Mouse (Mus musculus) forebrain, postnatal 0 days (tissue): ENCODE results near the gene Eftud2. TPM values are rescaled to one million over a fixed set of nuclear protein-coding genes. Genes with fewer than 3 reads are reported as not detected.

Source experiments
- ATAC-seq: fragments of 200-750 bp; cut with Nextera tagmentation; 2 replicates; pipeline ENCODE4 v1.8.0; 2017; ENCODE audit warnings: mild to moderate bottlenecking, moderate library complexity
- DNase-seq: peaks from one replicate; pipeline ENCODE4 v3.0.0-alpha.2; 2015
- H3K27ac ChIP-seq: fragments of 300-500 bp; sonication (generic); 2 replicates; pipeline ENCODE4 v1.5.1; 2014; ENCODE audit warnings: low read depth, mild to moderate bottlenecking, antibody characterized with exemption, low read length, moderate library complexity, mixed read lengths
- H3K27me3 ChIP-seq: fragments of 300-500 bp; sonication (generic); 2 replicates; pipeline ENCODE4 v1.6.1; 2014; ENCODE audit warnings: mild to moderate bottlenecking, low read length, mixed read lengths; ENCODE audit not compliant: insufficient read depth
- H3K36me3 ChIP-seq: fragments of 300-500 bp; sonication (generic); 2 replicates; pipeline ENCODE4 v1.6.1; 2014; ENCODE audit warnings: mild to moderate bottlenecking, moderate library complexity; ENCODE audit not compliant: insufficient read depth
- H3K4me1 ChIP-seq: fragments of 300-500 bp; sonication (generic); 2 replicates; pipeline ENCODE4 v1.6.1; 2014; ENCODE audit warnings: antibody characterized with exemption; ENCODE audit not compliant: insufficient read depth
- H3K4me2 ChIP-seq: fragments of 300-500 bp; sonication (generic); 2 replicates; pipeline ENCODE4 v1.6.1; 2014; ENCODE audit warnings: low read depth, mild to moderate bottlenecking, moderate library complexity
- H3K4me3 ChIP-seq: fragments of 300-500 bp; sonication (generic); 2 replicates; pipeline ENCODE4 v1.5.1; 2014; ENCODE audit warnings: low read depth, low read length, mixed read lengths
- H3K9ac ChIP-seq: fragments of 300-500 bp; sonication (generic); 2 replicates; pipeline ENCODE4 v1.6.1; 2014; ENCODE audit warnings: mild to moderate bottlenecking
- H3K9me3 ChIP-seq: fragments of 300-500 bp; sonication (generic); 2 replicates; pipeline ENCODE4 v1.6.1; 2016; ENCODE audit warnings: low read length
- CTCF ChIP-seq: sonication (generic); IDR thresholded peaks from 2 replicates; pipeline ENCODE4 v1.5.1; 2016; ENCODE audit warnings: antibody characterized with exemption, control low read depth, low read depth
- WGBS: fragments of 180-500 bp; shearing (Covaris S2); extraction: QIAGEN DNeasy Blood & Tissue Kit; methylation state at CpG from one replicate; pipeline ENCODE4 v1.1.7; 2014; 5-methylcytosine and 5-hydroxymethylcytosine counted together
- polyA plus RNA-seq: library from polyadenylated mRNA; unstranded; fragments of >200 nt; fragmentation: Nextera tagmentation; extraction: Ambion mirVana; gene quantifications from 2 replicates; pipeline ENCODE4 v1.2.1, GENCODE M21; 2015
- total RNA-seq: library from RNA; depleted of rRNA; stranded (reverse); fragments of >200 nt; gene quantifications from 2 replicates; pipeline ENCODE4 v1.2.3, GENCODE M21; 2014

Eftud2 gene
- total and polyA plus RNA-seq, 2 experiments from 2014 or later, result 71.7 to 111 TPM

- H3K36me3 ChIP-seq, result no peaks in the 10 kb centered on the region
- WGBS, result 89% methylated on average over 4 of the region's 4 CpGs
- H3K9me3 ChIP-seq, result no peaks in the 10 kb centered on the region
- ATAC-seq, result no peak
- H3K4me3 ChIP-seq, result no peak overlapping the region
- H3K4me2 ChIP-seq, result no peak overlapping the region
- TF ChIP-seq CTCF, result no peak
- peaks cover 9% of the 10 kb centered on the region for H3K27me3 ChIP-seq
- H3K9ac ChIP-seq, result no peak overlapping the region
- no peak overlapping the region for H3K27ac ChIP-seq
- DNase-seq, result no peak
- no peaks in the 10 kb centered on the region for H3K4me1 ChIP-seq
These were observed 13.9 kb upstream of the Eftud2 start for GRCm38 (mm10) chr11:102894716-102895115.

- peak; percentile 82 for TF ChIP-seq CTCF
- Histone ChIP-seq H3K4me2 (peak overlapping the region; percentile 45), H3K27ac (no peak overlapping the region), H3K27me3 (peaks cover 9% of the 10 kb centered on the region), H3K36me3 (no peaks in the 10 kb centered on the region), H3K9me3 (no peaks in the 10 kb centered on the region), H3K4me3 (peak overlapping the region; percentile 24), H3K9ac (peak overlapping the region; percentile 18; the same call in 1 of the 2 replicates), H3K4me1 (peaks cover 5% of the 10 kb centered on the region; the same call in 1 of the 2 replicates)
- ATAC-seq (peak; percentile 50; the same call in 1 of the 2 replicates), DNase-seq (peak; percentile 59)
- WGBS, result 4% methylated on average over 43 of the region's 43 CpGs
These were observed 12.3 kb upstream of the Eftud2 start for GRCm38 (mm10) chr11:102893015-102893651.

- Histone ChIP-seq H3K4me1 (peaks cover 11% of the 10 kb centered on the region; the same call in 1 of the 2 replicates), H3K9me3 (no peaks in the 10 kb centered on the region), H3K9ac (no peak overlapping the region), H3K4me3 (no peak overlapping the region), H3K4me2 (no peak overlapping the region), H3K27ac (no peak overlapping the region), H3K27me3 (peaks cover 9% of the 10 kb centered on the region), H3K36me3 (no peaks in the 10 kb centered on the region)
- TF ChIP-seq CTCF, result no peak
- ATAC-seq (no peak), DNase-seq (no peak)
- WGBS, result 76% methylated on average over 5 of the region's 5 CpGs
These were observed 9.3 kb upstream of the Eftud2 start for GRCm38 (mm10) chr11:102890096-102890495.

- no peak overlapping the region for H3K9ac ChIP-seq
- 56% methylated on average over 3 of the region's 3 CpGs for WGBS
- DNase-seq (peak; percentile 74), ATAC-seq (peak; percentile 84)
- H3K27ac ChIP-seq, result peak overlapping the region; percentile 69
- H3K9me3 ChIP-seq, result no peaks in the 10 kb centered on the region
- no peak overlapping the region for H3K4me3 ChIP-seq
- H3K27me3 ChIP-seq, result peaks cover under 1% of the 10 kb centered on the region; the same call in 1 of the 2 replicates
- H3K36me3 ChIP-seq, result no peaks in the 10 kb centered on the region
- peaks cover 11% of the 10 kb centered on the region; the same call in 1 of the 2 replicates for H3K4me1 ChIP-seq
- H3K4me2 ChIP-seq, result peak overlapping the region; percentile 33; the same call in 1 of the 2 replicates
- TF ChIP-seq CTCF, result no peak
These were observed 7.3 kb upstream of the Eftud2 start for GRCm38 (mm10) chr11:102888135-102888534.

GRCm38 (mm10) chr11:102887433-102887832 is 6.6 kb upstream of the Eftud2 start:
- ATAC-seq (no peak), DNase-seq (no peak)
- TF ChIP-seq CTCF, result no peak
- Histone ChIP-seq H3K36me3 (no peaks in the 10 kb centered on the region), H3K27me3 (no peaks in the 10 kb centered on the region), H3K4me1 (peaks cover 11% of the 10 kb centered on the region; the same call in 1 of the 2 replicates), H3K27ac (no peak overlapping the region), H3K9me3 (no peaks in the 10 kb centered on the region), H3K9ac (no peak overlapping the region), H3K4me2 (no peak overlapping the region), H3K4me3 (no peak overlapping the region)
- WGBS, result 81% methylated on average over 5 of the region's 5 CpGs

- ATAC-seq (no peak), DNase-seq (no peak)
- WGBS, result 56% methylated on average over 10 of the region's 10 CpGs
- no peak within 1 kb of the TSS for H3K9ac ChIP-seq
- H3K27ac ChIP-seq, result no peak within 1 kb of the TSS
- no peak within 1 kb of the TSS for H3K4me2 ChIP-seq
- TF ChIP-seq CTCF, result no peak
- H3K4me1 ChIP-seq, result peaks cover 16% of the 10 kb centered on the region; the same call in 1 of the 2 replicates
- H3K36me3 ChIP-seq, result no peaks in the 10 kb centered on the region
- no peak within 1 kb of the TSS for H3K4me3 ChIP-seq
- no peaks in the 10 kb centered on the region for H3K9me3 ChIP-seq
- no peaks in the 10 kb centered on the region for H3K27me3 ChIP-seq
These were observed 3.9 kb upstream of the Eftud2 start, which contains the start of gene Fam187a for GRCm38 (mm10) chr11:102884616-102885219. Gene Fam187a (plus strand): TSS chr11:102885169.
